Mouse (Mus musculus) lung, postnatal 4 days (tissue): ENCODE measurements around the gene Nf1.

Experiments
- DNase-seq, 2 experiments: peaks; one replicate each; pipeline ENCODE4 v3.0.0; 2021

Nf1 gene

GRCm38 (mm10) chr11:79529736-79530135 lies 190.2 kb downstream of the Nf1 start:
- no peak for DNase-seq

- peak; percentile 25 to 44 for DNase-seq
Measured at GRCm38 (mm10) chr11:79530333-79530761, 190.9 kb downstream of the Nf1 start, which contains the start of the genes Evi2 and Evi2a. Gene Evi2, minus strand, starts transcription at chr11:79530589. Gene Evi2a, minus strand, starts transcription at chr11:79530609.

GRCm38 (mm10) chr11:79530774-79531173 lies 191.3 kb downstream of the Nf1 start:
- no peak for DNase-seq

GRCm38 (mm10) chr11:79531485-79531884 lies 192.0 kb downstream of the Nf1 start:
- DNase-seq, result no peak

- no peak for DNase-seq
Measured at GRCm38 (mm10) chr11:79533311-79533710, 193.8 kb downstream of the Nf1 start.

GRCm38 (mm10) chr11:79533950-79534690 lies 194.6 kb downstream of the Nf1 start:
- DNase-seq, result peak; percentile 66 to 69

- DNase-seq, result no peak
Measured at GRCm38 (mm10) chr11:79535554-79535953, 196.1 kb downstream of the Nf1 start.

- no peak for DNase-seq
Measured at GRCm38 (mm10) chr11:79536293-79536692, 196.8 kb downstream of the Nf1 start.

- no peak for DNase-seq
Measured at GRCm38 (mm10) chr11:79552622-79553021, 213.1 kb downstream of the Nf1 start.

GRCm38 (mm10) chr11:79560536-79560935 lies 221.0 kb downstream of the Nf1 start:
- DNase-seq, result no peak

- no peak for DNase-seq
Measured at GRCm38 (mm10) chr11:79563493-79563892, 224.0 kb downstream of the Nf1 start.

- DNase-seq, result no peak
Measured at GRCm38 (mm10) chr11:79566947-79567346, 227.5 kb downstream of the Nf1 start.

GRCm38 (mm10) chr11:79568197-79568911 lies 228.9 kb downstream of the Nf1 start:
- no peak for DNase-seq

GRCm38 (mm10) chr11:79570319-79570718 lies 230.8 kb downstream of the Nf1 start:
- no peak for DNase-seq

- DNase-seq, result no peak
Measured at GRCm38 (mm10) chr11:79573836-79574235, 234.3 kb downstream of the Nf1 start.

- DNase-seq, result no peak
Measured at GRCm38 (mm10) chr11:79575383-79576073, 236.0 kb downstream of the Nf1 start.

- peak in 1 of 2 experiments; percentile 82 for DNase-seq
Measured at GRCm38 (mm10) chr11:79577741-79578140, 238.2 kb downstream of the Nf1 start.

GRCm38 (mm10) chr11:79580660-79581059 lies 241.2 kb downstream of the Nf1 start:
- no peak for DNase-seq

- DNase-seq, result no peak
Measured at GRCm38 (mm10) chr11:79581257-79581656, 241.8 kb downstream of the Nf1 start.

GRCm38 (mm10) chr11:79584191-79584590 lies 244.7 kb downstream of the Nf1 start:
- peak in 1 of 2 experiments; percentile 73 for DNase-seq

- no peak for DNase-seq
Measured at GRCm38 (mm10) chr11:79589317-79590075, 250.0 kb downstream of the Nf1 start.
